Mouse (Mus musculus) G1E (cell line): ENCODE data around the gene Apc2.

Experiments
- CTCF ChIP-seq: IDR thresholded peaks from 2 replicates; pipeline ENCODE4 v1.5.1; 2012; ENCODE audit warnings: low read depth, low read length, inconsistent platforms, mixed read lengths
- GATA1 ChIP-seq: IDR thresholded peaks from 2 replicates; pipeline ENCODE4 v1.6.1; 2012; ENCODE audit warnings: borderline replicate concordance, low read length, inconsistent platforms, mixed read lengths

DNA sequence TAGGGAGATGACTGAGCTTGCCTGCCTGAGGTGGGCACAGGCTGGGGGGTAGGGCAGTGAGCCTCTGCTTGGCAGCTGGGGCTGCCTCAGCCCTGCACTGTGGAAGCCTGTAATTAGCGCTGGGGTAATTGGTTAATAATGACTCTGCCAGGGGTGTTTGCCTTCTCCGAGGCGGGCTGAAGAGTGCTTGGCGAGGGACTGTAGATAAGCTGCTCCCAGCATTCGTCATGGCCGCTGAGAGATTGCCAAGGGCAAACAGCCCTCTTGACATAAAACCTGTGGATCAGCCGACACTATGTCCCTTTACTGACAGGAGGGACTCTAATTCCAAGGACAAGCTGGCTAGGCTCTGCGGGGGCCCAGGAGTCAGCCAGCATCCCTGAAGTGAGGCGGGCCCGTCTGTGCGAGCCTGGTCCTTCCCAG lies 20.6 kb downstream of the Apc2 start:
- TF ChIP-seq CTCF (no peak), GATA1 (no peak)
